Mouse (Mus musculus) large intestine, adult 2 months (tissue): ENCODE measurements around the gene Il9r. TPM values are rescaled to one million over a fixed set of nuclear protein-coding genes. Genes with fewer than 3 reads are reported as not detected.
"Not testable (repeated sequence)": the region's sequence is repeated elsewhere in the genome, so short reads cannot be mapped to it uniquely, and the experiment has no call there.

Experiments used
- DNase-seq: peaks from one replicate; pipeline ENCODE4 v3.0.0-alpha.2; 2012; ENCODE audit warnings: low read depth, low spot score
- WGBS: fragments of 180-500 bp; shearing (Covaris S2); methylation state at CpG from one replicate; pipeline ENCODE4 v1.1.7; 2018; 5-methylcytosine and 5-hydroxymethylcytosine counted together
- polyA plus RNA-seq: library from polyadenylated mRNA; depleted of rRNA; stranded (reverse); fragments of >200 nt; gene quantifications from 2 replicates; pipeline ENCODE4 v1.2.3, GENCODE M21; 2012

The Il9r gene
- polyA plus RNA-seq, 1 experiment = 1.3 TPM

DNA sequence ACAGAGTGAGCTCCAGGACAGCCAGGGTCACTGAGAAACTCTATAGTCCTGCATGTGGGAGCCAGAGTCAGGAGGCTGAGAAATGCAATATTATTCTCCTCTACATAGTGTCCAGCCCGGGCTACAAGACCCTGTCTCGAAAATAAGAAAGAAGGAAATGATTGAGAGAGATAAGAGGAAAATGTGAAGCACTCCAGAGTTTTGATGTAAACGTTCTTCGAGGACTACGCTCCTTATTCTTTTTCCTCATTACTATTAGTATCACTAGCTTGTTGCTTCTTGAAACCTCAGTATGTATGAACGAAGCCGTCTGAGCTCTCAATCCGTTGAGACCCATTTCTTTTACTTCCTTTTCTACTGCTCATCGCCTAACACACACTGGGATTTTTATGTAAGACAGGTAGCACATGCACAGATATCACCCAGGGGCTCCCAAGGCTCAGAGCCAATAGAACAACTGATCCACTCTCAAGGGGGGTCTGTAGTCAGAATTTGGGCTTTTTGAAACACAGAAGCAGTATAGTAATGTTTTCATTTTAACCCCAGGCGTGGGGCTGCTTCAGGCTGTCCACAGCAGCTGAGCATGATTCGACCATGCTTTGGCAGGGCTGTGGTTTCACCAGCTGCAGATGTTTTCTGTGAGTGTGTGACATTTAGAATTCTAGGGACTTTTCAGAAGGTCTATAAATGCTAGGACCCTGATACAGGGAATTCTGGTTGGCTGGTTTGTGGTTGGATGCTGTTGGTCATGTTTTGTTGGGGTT lies 2.0 kb upstream of the Il9r start:
- WGBS = 69% methylated on average over 11 of the region's 11 CpGs
- DNase-seq = no peak

DNA sequence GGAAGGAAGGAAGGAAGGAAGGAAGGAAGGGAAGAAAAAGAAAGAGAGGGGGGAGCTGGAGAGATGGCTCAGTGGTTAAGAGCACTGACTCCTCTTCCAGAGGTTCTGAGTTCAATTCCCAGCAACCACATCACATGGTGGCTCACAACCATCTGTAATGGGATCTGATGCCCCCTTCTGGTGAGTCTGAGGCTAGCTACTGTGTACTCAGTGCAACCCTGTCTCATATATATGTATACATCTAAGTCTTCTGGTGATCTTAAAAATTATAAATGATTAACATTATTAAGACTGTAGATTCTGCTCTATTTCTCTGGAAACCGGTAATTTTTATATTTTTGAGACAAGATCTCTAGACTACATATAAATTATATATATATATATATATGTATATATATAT lies 913 bp upstream of the Il9r start:
- WGBS = 52% methylated on average over 1 of the region's 1 CpGs
- DNase-seq = not testable (repeated sequence)

GRCm38 (mm10) chr11:32199230-32199629 lies 849 bp downstream of the Il9r start:
- WGBS = 48% methylated on average over 6 of the region's 6 CpGs
- DNase-seq = no peak

- WGBS = 80% methylated on average over 14 of the region's 14 CpGs
- no peak for DNase-seq
Observed at GRCm38 (mm10) chr11:32198256-32198955, 1.7 kb downstream of the Il9r start.

GRCm38 (mm10) chr11:32197766-32198165 lies 2.3 kb downstream of the Il9r start:
- no peak for DNase-seq
- WGBS = 35% methylated on average over 3 of the region's 3 CpGs

- DNase-seq = no peak
- WGBS = 24% methylated on average over 6 of the region's 6 CpGs
Observed at GRCm38 (mm10) chr11:32196727-32197126, 3.4 kb downstream of the Il9r start.

DNA sequence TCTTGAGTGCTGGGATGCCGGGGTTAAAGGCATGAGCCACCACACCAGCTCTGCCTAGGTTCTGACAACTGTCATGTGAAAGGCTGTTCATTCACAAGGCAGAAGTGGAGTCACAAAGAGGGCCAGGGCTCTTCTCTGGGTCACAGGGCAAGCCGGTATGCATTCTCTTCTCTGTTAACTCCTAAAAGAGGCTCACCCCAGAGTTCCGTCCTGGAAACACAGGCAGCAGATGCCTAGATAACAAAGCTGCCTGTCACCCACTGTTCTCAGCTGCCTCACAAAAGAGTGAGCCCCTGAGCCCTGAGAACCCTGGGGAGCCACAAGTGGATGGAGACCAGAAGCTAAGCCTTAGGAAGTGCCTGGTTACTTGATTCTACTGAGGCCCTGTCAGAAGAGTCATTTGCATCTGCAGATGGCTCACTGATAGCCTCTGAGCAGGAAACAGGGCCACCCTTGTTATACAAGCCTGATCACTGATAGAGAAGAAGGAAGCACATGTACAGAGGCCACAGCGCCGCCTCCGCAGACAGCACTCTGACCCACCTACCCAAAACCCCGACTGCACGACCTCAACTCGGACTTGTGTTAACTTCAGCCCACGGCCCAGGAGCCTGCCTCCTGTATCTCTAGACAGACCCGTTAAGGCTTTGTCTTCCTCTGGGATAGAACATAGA lies 4.1 kb downstream of the Il9r start:
- WGBS = 50% methylated on average over 11 of the region's 11 CpGs
- DNase-seq = no peak

- WGBS = 79% methylated on average over 5 of the region's 5 CpGs
- DNase-seq = no peak
Observed at GRCm38 (mm10) chr11:32194626-32195025, 5.5 kb downstream of the Il9r start.

DNA sequence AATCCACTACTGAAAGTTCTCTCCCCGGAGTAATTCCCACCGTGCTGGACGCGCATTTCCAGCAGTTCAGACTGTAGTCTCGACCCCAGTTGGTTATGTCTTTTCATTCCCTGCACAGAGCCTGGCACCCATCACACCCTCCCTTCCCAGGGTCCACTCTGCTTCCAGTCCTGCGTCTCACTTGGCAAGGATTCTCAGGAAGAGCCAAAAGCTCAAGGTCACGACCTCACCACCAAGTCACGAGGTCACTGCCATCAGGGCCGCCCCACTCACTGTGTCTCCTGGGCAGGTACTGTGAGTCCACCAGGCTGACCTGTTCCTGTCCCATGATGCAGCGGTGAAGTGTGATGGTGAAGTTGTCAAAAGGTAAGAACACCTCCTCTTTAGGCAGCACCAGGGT lies 6.0 kb downstream of the Il9r start:
- no peak for DNase-seq
- WGBS = 77% methylated on average over 10 of the region's 10 CpGs

DNA sequence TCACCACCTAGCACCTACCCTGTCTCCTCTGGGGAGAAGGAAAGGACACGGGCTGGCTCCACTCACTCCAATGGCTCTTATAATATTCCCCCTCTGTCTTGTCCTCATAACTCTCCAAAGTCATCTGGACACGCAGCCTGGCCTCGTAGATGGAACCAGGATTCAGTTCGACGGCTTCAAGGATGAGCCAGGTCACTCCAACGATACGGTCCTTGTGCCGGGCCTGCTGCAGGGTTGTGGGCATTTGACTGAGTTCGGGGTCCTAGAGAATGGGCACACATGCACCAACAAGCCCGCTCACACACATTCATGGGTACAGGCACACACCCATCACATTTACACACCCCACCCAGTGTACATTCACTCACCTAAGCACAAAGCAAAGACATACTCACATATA lies 6.9 kb downstream of the Il9r start:
- no peak for DNase-seq

DNA sequence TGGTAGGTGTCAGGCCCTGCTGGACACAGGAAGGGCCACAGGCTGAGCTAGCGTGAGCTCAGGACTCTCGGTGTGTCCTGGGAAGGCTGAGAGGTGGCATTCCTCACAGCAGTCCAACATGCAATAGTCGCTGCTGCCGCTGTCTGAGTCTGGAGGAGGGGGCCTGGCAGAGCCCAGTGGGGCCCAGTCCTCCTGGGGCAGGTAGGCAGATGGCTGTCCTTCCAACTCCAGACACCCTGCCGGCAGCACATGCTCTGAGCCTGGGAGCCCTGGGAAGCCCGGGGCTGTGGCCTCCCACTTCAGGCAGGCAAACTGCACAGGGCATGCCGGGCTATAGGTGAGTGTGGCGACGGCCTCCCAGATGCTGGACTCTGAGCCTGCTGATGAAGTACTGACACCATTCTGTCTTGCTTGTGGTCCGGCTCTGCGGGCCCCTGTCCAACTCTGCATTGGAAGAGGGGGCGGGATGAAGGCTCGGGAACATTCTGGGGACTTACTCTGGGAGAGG lies 9.4 kb downstream of the Il9r start:
- 78% methylated on average over 13 of the region's 13 CpGs for WGBS
- DNase-seq = no peak

More for the DNA sequence above, 6.9 kb downstream of the Il9r start:
- WGBS = 84% methylated on average over 10 of the region's 10 CpGs

- no peak for DNase-seq
Observed at GRCm38 (mm10) chr11:32190119-32190518, 10.0 kb downstream of the Il9r start.

DNA sequence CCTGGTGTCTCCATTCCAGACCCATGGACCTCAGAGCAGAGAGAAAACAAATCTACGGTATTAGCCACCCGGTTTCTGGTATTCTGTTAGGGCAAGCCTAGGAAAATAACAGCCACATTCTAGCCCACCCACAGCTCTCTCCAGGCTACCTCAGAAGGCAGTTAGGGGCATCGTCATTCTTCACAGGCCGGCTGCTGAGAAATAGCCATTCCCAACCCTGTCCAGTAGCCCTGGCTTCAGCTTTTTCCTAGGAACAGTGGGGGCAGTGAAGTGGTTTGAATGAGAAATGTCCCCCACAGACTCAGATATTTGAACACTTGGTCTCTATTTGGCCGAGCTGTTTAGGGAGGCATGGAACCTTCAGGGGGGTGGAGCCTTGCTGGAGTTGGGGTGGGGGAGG lies 10.6 kb downstream of the Il9r start:
- DNase-seq = no peak
- 67% methylated on average over 5 of the region's 5 CpGs for WGBS

More at GRCm38 (mm10) chr11:32190119-32190518, 10.0 kb downstream of the Il9r start:
- WGBS = 87% methylated on average over 9 of the region's 9 CpGs

- no peak for DNase-seq
- WGBS = 75% methylated on average over 12 of the region's 12 CpGs
Observed at GRCm38 (mm10) chr11:32188881-32189280, 11.2 kb downstream of the Il9r start.

DNA sequence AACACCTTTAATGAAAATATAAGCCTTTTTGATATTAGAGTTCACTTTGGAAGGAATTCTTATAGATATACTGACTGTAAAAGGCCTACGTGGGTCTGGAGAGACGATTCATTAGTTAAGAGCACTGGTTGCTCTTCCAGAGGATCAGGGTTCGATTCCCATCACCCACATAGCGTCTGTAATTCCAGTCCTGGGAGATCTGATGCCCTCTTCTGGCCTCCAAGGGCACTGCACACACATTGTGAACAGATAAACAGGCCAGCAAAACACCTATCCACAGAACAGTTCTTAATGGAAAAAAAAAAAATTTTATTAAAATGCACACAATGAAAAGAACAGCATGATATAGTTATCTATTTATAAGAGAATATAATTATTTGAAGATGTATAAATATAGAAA lies 12.8 kb downstream of the Il9r start:
- WGBS = 86% methylated on average over 4 of the region's 4 CpGs
- DNase-seq = no peak

- 55% methylated on average over 3 of the region's 3 CpGs for WGBS
- no peak for DNase-seq
Observed at GRCm38 (mm10) chr11:32186031-32186430, 14.0 kb downstream of the Il9r start.

DNA sequence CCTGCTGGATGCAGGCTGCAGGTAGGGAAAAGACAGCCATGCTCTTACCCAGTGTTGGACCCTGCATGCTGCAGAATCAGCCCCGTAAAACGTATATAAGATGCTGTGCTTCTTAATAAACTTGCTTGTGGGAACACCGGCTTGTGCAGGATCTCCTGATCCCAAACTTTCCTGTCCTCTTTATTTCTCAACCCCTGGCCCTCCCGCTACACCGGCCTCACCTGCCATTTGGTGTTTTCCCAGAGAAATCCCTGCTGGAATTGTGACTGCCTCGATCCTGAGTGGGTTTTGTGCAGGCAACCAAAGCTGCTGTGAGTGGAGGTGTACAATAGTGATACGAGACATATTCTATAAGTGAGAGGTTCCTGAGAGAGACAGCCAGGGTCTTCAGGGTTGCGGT lies 15.6 kb downstream of the Il9r start:
- no peak for DNase-seq
- WGBS = 84% methylated on average over 8 of the region's 8 CpGs

- DNase-seq = peak; percentile 37
- WGBS = 46% methylated on average over 24 of the region's 25 CpGs
Observed at GRCm38 (mm10) chr11:32181973-32182868, 17.9 kb downstream of the Il9r start.

DNA sequence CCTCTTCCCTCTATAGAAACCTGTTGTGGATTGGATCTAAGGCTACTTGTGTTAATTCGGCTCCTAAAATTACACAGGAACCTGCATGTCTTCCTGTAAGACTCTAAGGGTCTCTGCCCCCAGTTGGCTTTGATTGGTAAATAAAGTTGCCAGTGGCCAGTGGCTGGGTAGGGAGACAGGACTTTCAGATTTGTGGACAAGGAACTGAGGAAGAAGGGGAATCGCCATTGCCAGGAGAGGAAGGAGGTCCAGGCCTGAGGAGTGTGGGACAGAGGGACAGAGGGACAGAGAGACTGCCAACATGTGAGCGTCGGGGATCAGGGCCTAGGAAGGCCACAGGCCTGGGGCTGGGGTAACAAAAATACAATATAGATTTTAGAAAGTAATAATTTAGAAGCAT lies 18.8 kb downstream of the Il9r start:
- no peak for DNase-seq
- 78% methylated on average over 4 of the region's 4 CpGs for WGBS
